Mouse (Mus musculus) CH12.LX (cell line): ENCODE measurements around the gene Taf11. TPM values are rescaled to one million over a fixed set of nuclear protein-coding genes. Genes with fewer than 3 reads are reported as not detected.

ENCODE experiments used
- DNase-seq: peaks from one replicate; pipeline ENCODE4 v3.0.0-alpha.2; 2013; ENCODE audit errors: extremely low read depth
- H3K27ac ChIP-seq: 2 replicates; pipeline ENCODE4 v1.5.1; 2012; ENCODE audit warnings: low read depth, mild to moderate bottlenecking, control low read depth, moderate library complexity; ENCODE audit not compliant: insufficient read depth
- H3K27me3 ChIP-seq: replicated peaks from 2 replicates; pipeline ENCODE3; 2012; ENCODE audit warnings: inconsistent platforms
- H3K36me3 ChIP-seq, 2 experiments: replicated peaks in 1 of 2; 2 replicates each; pipeline versions ENCODE3 to v1.6.1; 2012; ENCODE audit warnings: inconsistent platforms in 1 of 2, low read length in 1 of 2, mild to moderate bottlenecking in 1 of 2, mixed read lengths in 1 of 2, moderate library complexity in 1 of 2; ENCODE audit not compliant: control insufficient read depth in 1 of 2, insufficient read depth in 1 of 2
- H3K4me1 ChIP-seq, 2 experiments: 2 replicates each; pipeline ENCODE4 v1.6.1; 2012; ENCODE audit warnings: inconsistent platforms in 1 of 2, moderate library complexity in 1 of 2; ENCODE audit not compliant: insufficient read depth in 2 of 2, control insufficient read depth in 1 of 2
- H3K4me2 ChIP-seq: 2 replicates; pipeline ENCODE4 v1.6.1; 2012; ENCODE audit warnings: low read depth, mild to moderate bottlenecking, control low read depth; ENCODE audit not compliant: poor library complexity, insufficient read depth, severe bottlenecking
- H3K4me3 ChIP-seq, 3 experiments: fragments of 150-350 bp in 1 of 3; sonication (generic) in 1 of 3; replicated peaks in 1 of 3; 2 replicates each; pipeline versions ENCODE3 to v1.5.1; 2011 to 2012; ENCODE audit warnings: low read depth in 2 of 3, low read length in 2 of 3, mild to moderate bottlenecking in 2 of 3, moderate library complexity in 2 of 3, control low read depth in 1 of 3, improper control_type of control experiment in 1 of 3, inconsistent platforms in 1 of 3, mixed read lengths in 1 of 3; ENCODE audit not compliant: poor library complexity in 1 of 3
- H3K79me2 ChIP-seq: replicated peaks from 2 replicates; pipeline ENCODE4 v1.6.1; 2012; ENCODE audit warnings: mild to moderate bottlenecking, moderate library complexity; ENCODE audit not compliant: control insufficient read depth, poor library complexity, insufficient read depth, severe bottlenecking; ENCODE audit errors: extremely low read depth
- H3K9ac ChIP-seq: 2 replicates; pipeline ENCODE4 v1.6.1; 2012; ENCODE audit warnings: low read depth, mild to moderate bottlenecking, control low read depth, moderate library complexity; ENCODE audit not compliant: insufficient read depth
- H3K9me3 ChIP-seq: replicated peaks from 2 replicates; pipeline ENCODE3; 2012; ENCODE audit warnings: low read length, inconsistent platforms, mixed read lengths
- BHLHE40 ChIP-seq: IDR thresholded peaks from 2 replicates; pipeline ENCODE4 v1.6.1; 2011; ENCODE audit warnings: mild to moderate bottlenecking, low read depth, low read length, improper control_type of control experiment
- CHD2 ChIP-seq: IDR thresholded peaks from 2 replicates; pipeline ENCODE4 v1.6.1; 2011; ENCODE audit warnings: low read length, improper control_type of control experiment
- E2F4 ChIP-seq: IDR thresholded peaks from 2 replicates; pipeline ENCODE4 v1.6.1; 2011; ENCODE audit warnings: low read depth, low read length, improper control_type of control experiment; ENCODE audit not compliant: insufficient replicate concordance
- EP300 ChIP-seq: IDR thresholded peaks from 2 replicates; pipeline ENCODE4 v1.6.1; 2011; ENCODE audit warnings: low read length, improper control_type of control experiment
- ETS1 ChIP-seq: conservative IDR thresholded peaks from 2 replicates; pipeline ENCODE4 v1.6.1; 2012; ENCODE audit warnings: low read depth, mild to moderate bottlenecking, inconsistent platforms, low read length, improper control_type of control experiment, moderate library complexity
- GABPA ChIP-seq: IDR thresholded peaks from 2 replicates; pipeline ENCODE4 v1.6.1; 2012; ENCODE audit warnings: low read depth, low read length, improper control_type of control experiment, inconsistent platforms; ENCODE audit not compliant: insufficient replicate concordance
- IRF4 ChIP-seq: IDR thresholded peaks from 2 replicates; pipeline ENCODE4 v1.6.1; 2014; ENCODE audit warnings: low read depth, mild to moderate bottlenecking, inconsistent platforms, low read length, improper control_type of control experiment
- JUND ChIP-seq: conservative IDR thresholded peaks from 2 replicates; pipeline ENCODE4 v1.6.1; 2011; ENCODE audit warnings: low read depth, low read length, improper control_type of control experiment
- KAT2A ChIP-seq: IDR thresholded peaks from 2 replicates; pipeline ENCODE4 v1.6.1; 2012; ENCODE audit warnings: low read length, improper control_type of control experiment, inconsistent platforms; ENCODE audit not compliant: insufficient replicate concordance
- MAFK ChIP-seq: IDR thresholded peaks from 2 replicates; pipeline ENCODE4 v1.6.1; 2011; ENCODE audit warnings: low read length, improper control_type of control experiment; ENCODE audit not compliant: insufficient replicate concordance
- MEF2A ChIP-seq: IDR thresholded peaks from 2 replicates; pipeline ENCODE4 v1.6.1; 2014; ENCODE audit warnings: low read depth, mild to moderate bottlenecking, inconsistent platforms, low read length, improper control_type of control experiment, borderline replicate concordance
- NELFE ChIP-seq: IDR thresholded peaks from 2 replicates; pipeline ENCODE4 v1.6.1; 2011; ENCODE audit warnings: low read depth, low read length, improper control_type of control experiment
- NRF1 ChIP-seq: IDR thresholded peaks from 2 replicates; pipeline ENCODE4 v1.6.1; 2014; ENCODE audit warnings: low read depth, mild to moderate bottlenecking, inconsistent platforms, low read length, improper control_type of control experiment, moderate library complexity
- RAD21 ChIP-seq: IDR thresholded peaks from 2 replicates; pipeline ENCODE4 v1.6.1; 2011; ENCODE audit warnings: low read depth, mild to moderate bottlenecking, low read length, improper control_type of control experiment, moderate library complexity
- RCOR1 ChIP-seq: conservative IDR thresholded peaks from 2 replicates; pipeline ENCODE4 v1.6.1; 2012; ENCODE audit warnings: low read depth, mild to moderate bottlenecking, inconsistent platforms, low read length, improper control_type of control experiment
- TBP ChIP-seq: conservative IDR thresholded peaks from 2 replicates; pipeline ENCODE4 v1.6.1; 2011; ENCODE audit warnings: low read depth, low read length, improper control_type of control experiment
- UBTF ChIP-seq: IDR thresholded peaks from 2 replicates; pipeline ENCODE4 v1.6.1; 2012; ENCODE audit warnings: low read depth, mild to moderate bottlenecking, inconsistent platforms, low read length, improper control_type of control experiment, moderate library complexity
- USF2 ChIP-seq: conservative IDR thresholded peaks from 2 replicates; pipeline ENCODE4 v1.6.1; 2011; ENCODE audit warnings: low read depth, low read length, improper control_type of control experiment
- ZC3H11A ChIP-seq: IDR thresholded peaks from 2 replicates; pipeline ENCODE4 v1.6.1; 2012; ENCODE audit warnings: low read depth, mild to moderate bottlenecking, inconsistent platforms, low read length, improper control_type of control experiment
- ZNF384 ChIP-seq: IDR thresholded peaks from 2 replicates; pipeline ENCODE4 v1.6.1; 2012; ENCODE audit warnings: low read depth, low read length, improper control_type of control experiment, inconsistent platforms
- dilution Hi-C: fragments of 300-500 bp; cut with MboI; formaldehyde crosslinking; loops from 2 replicates; pipeline ENCODE4 v1.14.3; 2020; ENCODE audit warnings: low sequenced_read_pairs; ENCODE audit not compliant: extremely low pct_unique_long_range_greater_than_20kb, extremely low pct_ligation_motif_present
- in situ Hi-C: fragments of 300-500 bp; cut with MboI; formaldehyde crosslinking; loops from 3 replicates; pipeline ENCODE4 v1.14.3; 2019; ENCODE audit warnings: low sequenced_read_pairs, low pct_ligation_motif_present, low pct_unique_long_range_greater_than_20kb, mixed read lengths
- polyA plus RNA-seq: library from polyadenylated mRNA; unstranded; fragments of >175 nt; gene quantifications from 2 replicates; pipeline ENCODE4 v1.2.1, GENCODE M21; 2012; ENCODE audit warnings: low read depth; ENCODE audit not compliant: insufficient read length
- total RNA-seq, 2 experiments: library from RNA; depleted of rRNA; stranded (reverse); fragments of 300-350 nt in 1 of 2; fragments of >200 nt in 1 of 2; gene quantifications; 2 replicates each; pipeline ENCODE4 v1.2.3; 2012 to 2014

The Taf11 gene
- total and polyA plus RNA-seq, 3 experiments = 36.9 to 70.9 (median 41.1) TPM

- no peaks in the 10 kb centered on the region for H3K79me2 ChIP-seq
- in situ Hi-C loops (no loop called here), dilution Hi-C loops (no loop called here)
- no peaks in the 10 kb centered on the region for H3K9me3 ChIP-seq
- H3K27me3 ChIP-seq = no peaks in the 10 kb centered on the region
- no peaks in the 10 kb centered on the region; a peak in 1 of 4 replicates for H3K4me1 ChIP-seq
- no peak overlapping the region for H3K4me3 ChIP-seq
- H3K4me2 ChIP-seq = no peak overlapping the region
- no peak overlapping the region for H3K9ac ChIP-seq
- H3K27ac ChIP-seq = no peak overlapping the region
- no peak for DNase-seq
- peaks cover 0 to 6% of the 10 kb centered on the region in 2 experiments for H3K36me3 ChIP-seq
- TF ChIP-seq TBP (no peak), ZC3H11A (no peak), ZNF384 (no peak), USF2 (no peak), GABPA (no peak), UBTF (no peak), RAD21 (no peak), MAFK (no peak), E2F4 (no peak), JUND (no peak)
- TF ChIP-seq, all 38 proteins: peak for 0
Measured at GRCm38 (mm10) chr17:27940352-27940751, 30.7 kb upstream of the Taf11 start.

- no peak overlapping the region for H3K9ac ChIP-seq
- H3K27me3 ChIP-seq = no peaks in the 10 kb centered on the region
- dilution Hi-C loops = no loop called here
- no peak overlapping the region for H3K4me3 ChIP-seq
- peaks cover 0 to 9% of the 10 kb centered on the region in 2 experiments for H3K36me3 ChIP-seq
- DNase-seq = no peak
- no peak overlapping the region for H3K27ac ChIP-seq
- H3K4me2 ChIP-seq = no peak overlapping the region
- in situ Hi-C loops = no loop called here
- H3K4me1 ChIP-seq = no peaks in the 10 kb centered on the region; a peak in 1 of 4 replicates
- H3K79me2 ChIP-seq = no peaks in the 10 kb centered on the region
- TF ChIP-seq ETS1 (no peak), UBTF (no peak)
- H3K9me3 ChIP-seq = no peaks in the 10 kb centered on the region
Measured at GRCm38 (mm10) chr17:27939028-27939427, 29.4 kb upstream of the Taf11 start.

- peaks cover 0 to 7% of the 10 kb centered on the region in 2 experiments for H3K36me3 ChIP-seq
- no peak overlapping the region for H3K4me3 ChIP-seq
- no peak overlapping the region for H3K9ac ChIP-seq
- dilution Hi-C loops = no loop called here
- TF ChIP-seq TBP (no peak), BHLHE40 (no peak), MAFK (no peak), IRF4 (no peak), CHD2 (no peak), NELFE (no peak), EP300 (no peak), MEF2A (no peak), KAT2A (no peak), NRF1 (no peak), RCOR1 (no peak), RAD21 (no peak)
- H3K27me3 ChIP-seq = no peaks in the 10 kb centered on the region
- in situ Hi-C loops = no loop called here
- H3K9me3 ChIP-seq = no peaks in the 10 kb centered on the region
- no peaks in the 10 kb centered on the region for H3K79me2 ChIP-seq
- no peaks in the 10 kb centered on the region; a peak in 1 of 4 replicates for H3K4me1 ChIP-seq
- no peak for DNase-seq
- no peak overlapping the region for H3K27ac ChIP-seq
- H3K4me2 ChIP-seq = no peak overlapping the region
Measured at GRCm38 (mm10) chr17:27938121-27938754, 28.6 kb upstream of the Taf11 start.
